ENCODE assay signal across 8 mouse cellular contexts in genomic region chrX:142680391-142681055, GRCm38 (mm10). TPM values are rescaled to one million over a fixed set of nuclear protein-coding genes. Genes with fewer than 3 reads are reported as not detected.
DNase-seq lines count a peak whose midpoint lies in the region; ATAC-seq and TF ChIP-seq lines count a peak whose summit lies in the region.

No protein-coding gene starts in this region.

- H3K27ac ChIP-seq in testis, adult 2 months (ENCODE audit: control insufficient read depth, insufficient read depth, low read depth, low read length) = peak overlapping the region; percentile 73
- peak overlapping the region; percentile 60 for H3K27ac ChIP-seq in brown adipose tissue, adult 24 weeks (replicated peaks; ENCODE audit: low read depth, low read length)
- H3K27ac ChIP-seq in forebrain, embryonic 13.5 days = peak overlapping the region; percentile 59
- peak overlapping the region; percentile 89 for H3K27ac ChIP-seq in liver, embryonic 16.5 days (ENCODE audit: low read length)

- 20% methylated on average over 13 of the region's 19 CpGs for WGBS in forebrain, embryonic 13.5 days
- WGBS in liver, embryonic 16.5 days (ENCODE audit: insufficient replicate concordance) = 8% methylated on average over 18 of the region's 19 CpGs

- TF ChIP-seq CTCF in testis, adult 2 months (IDR thresholded peaks at IDR 0.05; ENCODE audit: control insufficient read depth, insufficient read depth, insufficient replicate concordance, low read depth, low read length) = no peak

- TF ChIP-seq POLR2A in testis, adult 2 months (IDR thresholded peaks at IDR 0.05; ENCODE audit: control insufficient read depth, low read depth, low read length) = no peak

- no peak for ATAC-seq in forebrain, embryonic 13.5 days
- ATAC-seq in liver, embryonic 16.5 days (ENCODE audit: low read depth) = no peak

- H3K36me3 ChIP-seq in testis, adult 2 months (ENCODE audit: control insufficient read depth, insufficient read depth, low read length) = no peaks in the 10 kb centered on the region
- H3K36me3 ChIP-seq in forebrain, embryonic 13.5 days (ENCODE audit: poor library complexity, severe bottlenecking) = no peaks in the 10 kb centered on the region
- H3K36me3 ChIP-seq in liver, embryonic 16.5 days (ENCODE audit: control insufficient read depth, insufficient read depth) = no peaks in the 10 kb centered on the region

- H3K4me2 ChIP-seq in forebrain, embryonic 13.5 days = peak overlapping the region; percentile 61
- H3K4me2 ChIP-seq in liver, embryonic 16.5 days (ENCODE audit: low read depth, low read length) = peak overlapping the region; percentile 76

- no peak for DNase-seq in testis, postnatal 10 days (ENCODE audit: low spot score)
- DNase-seq in induced T-regulatory cell, adult 2 months (ENCODE audit: low read depth) = peak; percentile 62
- peak; percentile 42 for DNase-seq in ovary, postnatal 14 days (ENCODE audit: low spot score)
- no peak for DNase-seq in layer of hippocampus, adult 8-10 months (ENCODE audit: low spot score in 2 of 2)

- no peak overlapping the region for H3K9ac ChIP-seq in forebrain, embryonic 13.5 days
- peak overlapping the region; percentile 53 for H3K9ac ChIP-seq in liver, embryonic 16.5 days (ENCODE audit: low read depth, low read length)

- H3K27me3 ChIP-seq in testis, adult 2 months (ENCODE audit: control insufficient read depth, insufficient read depth, low read length) = no peaks in the 10 kb centered on the region
- H3K27me3 ChIP-seq in forebrain, embryonic 13.5 days = no peaks in the 10 kb centered on the region
- H3K27me3 ChIP-seq in liver, embryonic 16.5 days (ENCODE audit: control insufficient read depth, insufficient read depth, low read depth, low read length) = no peaks in the 10 kb centered on the region

- peak overlapping the region; percentile 81 for H3K4me3 ChIP-seq in testis, adult 2 months (ENCODE audit: control insufficient read depth, low read depth, low read length)
- H3K4me3 ChIP-seq in brown adipose tissue, adult 24 weeks (ENCODE audit: insufficient read depth, low read depth, low read length) = peak overlapping the region; percentile 67
- H3K4me3 ChIP-seq in forebrain, embryonic 13.5 days = peak overlapping the region; percentile 53
- peak overlapping the region; percentile 74 for H3K4me3 ChIP-seq in liver, embryonic 16.5 days (ENCODE audit: low read depth, low read length)

- H3K9me3 ChIP-seq in forebrain, embryonic 13.5 days (replicated peaks) = no peaks in the 10 kb centered on the region
- no peaks in the 10 kb centered on the region for H3K9me3 ChIP-seq in liver, embryonic 16.5 days (replicated peaks; ENCODE audit: control insufficient read depth, low read length)

- peaks cover 10% of the 10 kb centered on the region for H3K4me1 ChIP-seq in testis, adult 2 months (ENCODE audit: control insufficient read depth, insufficient read depth, low read length)
- H3K4me1 ChIP-seq in brown adipose tissue, adult 24 weeks (ENCODE audit: control insufficient read depth, insufficient read depth, insufficient read length, low read length) = peaks cover 4% of the 10 kb centered on the region; the same call in 1 of the 2 replicates
- H3K4me1 ChIP-seq in forebrain, embryonic 13.5 days = peaks cover 28% of the 10 kb centered on the region
- peaks cover 22% of the 10 kb centered on the region for H3K4me1 ChIP-seq in liver, embryonic 16.5 days (ENCODE audit: control insufficient read depth, low read depth, low read length)

RNA-seq across cellular contexts. Expression of gene Tmem164, which starts 0.7 kb away (rescaled TPM):
- 5.4 and 5.5 TPM in 2 replicates for polyA plus RNA-seq in testis, adult 2 months (2012; rRNA removed)
- 5.0 and 6.8 TPM in 2 replicates for polyA plus RNA-seq in brown adipose tissue, adult 24 weeks (2012; ENCODE audit: insufficient read depth, insufficient read length, missing spikeins)
- polyA plus RNA-seq in forebrain, embryonic 13.5 days (2015; fragmentation: Nextera tagmentation; extraction: Ambion mirVana) = 28.0 and 29.8 TPM in 2 replicates
- 18.3 and 20.1 TPM in 2 replicates for polyA plus RNA-seq in liver, embryonic 16.5 days (2015; fragmentation: Nextera tagmentation; extraction: Ambion mirVana)
- total RNA-seq in layer of hippocampus, adult 8-10 months (2022) = 10 to 100 TPM; 17.0 to 19.5 (median 18.7) TPM

Comparison
In these comparisons a context has a peak if more than half of its experiments do, and no peak if none do; other contexts are left out.
1. DNase-seq: peak in induced T-regulatory cell, adult 2 months (single experiment) and ovary, postnatal 14 days (single experiment); none in testis, postnatal 10 days (single experiment) and layer of hippocampus, adult 8-10 months (0 of 2).
2. Peak in every context shown above with its lines, with median percentiles within 50 percentile points of each other: H3K27ac ChIP-seq and H3K4me3 ChIP-seq.